Mouse (Mus musculus): ENCODE measurements around the gene Gstt1. TPM values are rescaled to one million over a fixed set of nuclear protein-coding genes. Genes with fewer than 3 reads are reported as not detected.

Gstt1 gene
- polyA plus RNA-seq, 1 experiment from 2014 or later, result 16.0 TPM

Other genes starting within 250 kb of the Gstt1 start
- 5.7 and 7.9 TPM in 2 replicates for gene Lrrc75b, start 238.3 kb downstream of the Gstt1 start, polyA plus RNA-seq (2014; fragmentation: Nextera tagmentation; extraction: Ambion mirVana)
- gene Ggt1, start 237.0 kb downstream of the Gstt1 start, polyA plus RNA-seq (2014; fragmentation: Nextera tagmentation; extraction: Ambion mirVana), result 0.39 and 1.4 TPM in 2 replicates
- gene Ggt5, start 209.2 kb downstream of the Gstt1 start, polyA plus RNA-seq (2014; fragmentation: Nextera tagmentation; extraction: Ambion mirVana), result 3.1 and 3.9 TPM in 2 replicates
- 7.1 and 7.4 TPM in 2 replicates for gene Susd2, start 154.6 kb downstream of the Gstt1 start, polyA plus RNA-seq (2014; fragmentation: Nextera tagmentation; extraction: Ambion mirVana)
- gene Cabin1, start 34.2 kb downstream of the Gstt1 start, polyA plus RNA-seq (2014; fragmentation: Nextera tagmentation; extraction: Ambion mirVana), result 23.5 and 36.0 TPM in 2 replicates
- 60.7 and 65.7 TPM in 2 replicates for gene Ddt, start 25.2 kb downstream of the Gstt1 start, polyA plus RNA-seq (2014; fragmentation: Nextera tagmentation; extraction: Ambion mirVana)
- gene Gm20441, start 17.6 kb downstream of the Gstt1 start, polyA plus RNA-seq (2014; fragmentation: Nextera tagmentation; extraction: Ambion mirVana), result 0.51 TPM in 1 of 2 replicates, not detected in the other
- 19.9 and 22.5 TPM in 2 replicates for gene Gstt3, start 17.2 kb downstream of the Gstt1 start, polyA plus RNA-seq (2014; fragmentation: Nextera tagmentation; extraction: Ambion mirVana)
- not detected in 2 replicates for gene Gstt4, start 24.0 kb upstream of the Gstt1 start, polyA plus RNA-seq (2014; fragmentation: Nextera tagmentation; extraction: Ambion mirVana)
- 9.7 and 12.9 TPM in 2 replicates for gene Gstt2, start 38.8 kb upstream of the Gstt1 start, polyA plus RNA-seq (2014; fragmentation: Nextera tagmentation; extraction: Ambion mirVana)
- 1,291 and 1,408 TPM in 2 replicates for gene Mif, start 61.7 kb upstream of the Gstt1 start, polyA plus RNA-seq (2014; fragmentation: Nextera tagmentation; extraction: Ambion mirVana)
- 1.9 and 2.1 TPM in 2 replicates for gene Derl3, start 94.8 kb upstream of the Gstt1 start, polyA plus RNA-seq (2014; fragmentation: Nextera tagmentation; extraction: Ambion mirVana)
- gene Smarcb1, start 123.0 kb upstream of the Gstt1 start, polyA plus RNA-seq (2014; fragmentation: Nextera tagmentation; extraction: Ambion mirVana), result 150 and 173 TPM in 2 replicates
- gene Chchd10, start 134.5 kb upstream of the Gstt1 start, polyA plus RNA-seq (2014; fragmentation: Nextera tagmentation; extraction: Ambion mirVana), result 28.3 and 53.3 TPM in 2 replicates
- gene Mmp11, start 137.9 kb upstream of the Gstt1 start, polyA plus RNA-seq (2014; fragmentation: Nextera tagmentation; extraction: Ambion mirVana), result 53.6 and 72.3 TPM in 2 replicates
- 0.24 TPM in 1 of 2 replicates, not detected in the other for gene Gm867, start 142.1 kb upstream of the Gstt1 start, polyA plus RNA-seq (2014; fragmentation: Nextera tagmentation; extraction: Ambion mirVana)
- 1.1 and 1.4 TPM in 2 replicates for gene Vpreb3, start 144.5 kb upstream of the Gstt1 start, polyA plus RNA-seq (2014; fragmentation: Nextera tagmentation; extraction: Ambion mirVana)
- 0.07 and 0.17 TPM in 2 replicates for gene Gm5134, start 155.9 kb upstream of the Gstt1 start, polyA plus RNA-seq (2014; fragmentation: Nextera tagmentation; extraction: Ambion mirVana)
- gene Zfp280b, start 234.1 kb upstream of the Gstt1 start, polyA plus RNA-seq (2014; fragmentation: Nextera tagmentation; extraction: Ambion mirVana), result 17.8 and 18.7 TPM in 2 replicates

Measured in embryonic facial prominence, embryonic 14.5 days (tissue).